Mouse (Mus musculus) kidney, adult 8-10 months (tissue): ENCODE measurements around the gene Tfr2.

Experiments
- DNase-seq, 2 experiments: peaks; one replicate each; pipeline ENCODE4 v3.0.0; 2022

The Tfr2 gene

GRCm38 (mm10) chr5:137539291-137539801 lies 30.3 kb upstream of the Tfr2 start:
- DNase-seq = no peak

GRCm38 (mm10) chr5:137540991-137541390 lies 28.6 kb upstream of the Tfr2 start:
- no peak for DNase-seq

DNA sequence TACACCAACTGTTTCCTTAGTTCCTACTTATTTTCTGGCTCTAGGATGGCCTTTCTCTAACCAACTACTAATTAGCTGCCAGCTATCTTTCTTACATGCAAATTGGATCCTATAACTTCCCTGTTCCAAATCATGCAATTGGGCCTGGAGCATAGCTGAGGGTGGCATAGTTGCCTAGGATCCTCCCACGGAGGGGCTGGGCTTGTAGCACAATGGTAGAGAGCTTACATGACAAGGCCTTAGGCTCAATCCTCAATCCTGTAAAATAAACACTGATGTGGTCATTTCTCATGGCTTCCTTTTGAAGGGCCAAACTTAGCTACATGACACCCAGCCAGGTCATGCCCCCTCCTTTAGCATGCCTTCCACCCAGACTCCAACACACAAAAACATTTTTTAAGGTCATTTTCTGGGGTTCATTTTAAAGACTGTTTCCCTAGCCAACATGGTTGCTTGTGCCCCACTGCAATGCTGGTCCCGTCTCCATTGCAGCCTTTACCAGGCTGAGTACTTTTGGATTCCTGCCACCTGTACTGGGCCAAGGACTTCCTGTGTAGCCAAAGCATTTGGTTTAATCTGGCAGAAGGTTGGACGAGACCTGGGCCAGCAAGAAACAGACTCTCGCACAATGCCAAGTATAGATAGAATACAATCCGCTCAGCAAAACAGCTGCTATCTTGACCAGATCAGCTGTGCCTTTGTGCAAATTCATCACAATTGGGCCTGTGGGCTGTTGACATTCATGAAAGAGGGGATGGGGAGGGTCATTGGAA lies 27.7 kb upstream of the Tfr2 start:
- no peak for DNase-seq

GRCm38 (mm10) chr5:137544926-137545325 lies 24.7 kb upstream of the Tfr2 start:
- DNase-seq = no peak

DNA sequence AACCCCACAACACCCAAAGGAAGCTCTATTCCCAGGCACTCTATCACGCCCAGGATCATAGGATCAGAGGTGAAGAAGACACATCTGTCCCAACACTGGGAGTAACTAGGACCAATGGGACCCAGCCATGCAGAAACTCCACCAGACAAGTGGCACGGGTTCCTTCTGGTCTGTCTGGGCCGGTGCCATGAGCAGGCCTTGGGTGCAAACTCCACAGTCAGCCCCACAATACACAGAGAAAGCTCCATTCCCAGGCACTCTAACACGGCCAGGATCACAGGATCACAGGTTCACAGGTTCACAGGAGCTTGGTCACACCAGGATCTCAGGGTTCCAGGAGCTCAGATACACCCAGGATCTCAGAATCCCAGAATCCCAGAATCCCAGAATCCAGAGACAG lies 24.0 kb upstream of the Tfr2 start:
- peak in 1 of 2 experiments; percentile 32 for DNase-seq

- no peak for DNase-seq
Observed at GRCm38 (mm10) chr5:137549840-137550239, 19.8 kb upstream of the Tfr2 start.

DNA sequence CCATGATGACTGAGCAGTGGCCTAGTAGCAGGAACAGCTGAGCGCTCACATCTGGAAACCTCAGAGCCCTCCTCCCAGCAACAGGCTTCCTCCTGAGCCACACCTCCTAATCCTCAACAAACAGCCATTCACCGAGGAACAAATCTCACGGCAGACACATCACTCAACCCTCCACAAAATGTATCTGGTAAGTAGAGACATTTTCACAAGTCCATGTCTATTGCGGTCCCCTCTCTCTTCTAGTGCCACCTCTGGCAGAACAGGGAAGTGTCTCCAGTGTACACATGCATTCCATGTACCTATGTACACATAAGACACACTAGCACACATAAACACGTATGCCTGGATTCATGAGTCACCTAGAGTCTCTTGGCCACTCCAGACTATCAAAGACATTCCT lies 18.5 kb upstream of the Tfr2 start:
- no peak for DNase-seq

GRCm38 (mm10) chr5:137553000-137553399 lies 16.6 kb upstream of the Tfr2 start:
- DNase-seq = no peak

- DNase-seq = peak; percentile 43 to 55
Observed at GRCm38 (mm10) chr5:137553411-137553837, 16.2 kb upstream of the Tfr2 start, which contains the start of gene Actl6b. Gene Actl6b (plus strand): TSS chr5:137553517.

- no peak for DNase-seq
Observed at GRCm38 (mm10) chr5:137553898-137554297, 15.7 kb upstream of the Tfr2 start.

DNA sequence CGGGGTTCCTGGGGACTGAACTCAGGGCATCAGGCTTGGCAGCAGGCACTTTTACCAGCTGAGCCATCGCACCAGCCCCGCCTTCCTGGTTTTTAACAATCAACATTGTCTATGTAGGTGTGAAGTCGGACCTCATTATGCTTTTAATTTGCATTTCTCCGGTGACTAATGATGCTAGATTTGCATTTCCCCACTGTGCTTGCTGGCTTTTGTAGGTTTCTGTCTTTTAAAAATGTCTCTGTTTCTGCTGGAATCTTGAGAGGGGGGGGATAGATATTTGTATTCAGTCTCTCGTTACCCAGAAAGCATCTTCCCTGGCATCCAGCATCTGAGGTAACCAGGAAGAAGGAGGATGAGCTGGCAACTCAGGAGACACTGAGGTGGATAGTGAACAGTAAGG lies 8.1 kb upstream of the Tfr2 start:
- DNase-seq = no peak

DNA sequence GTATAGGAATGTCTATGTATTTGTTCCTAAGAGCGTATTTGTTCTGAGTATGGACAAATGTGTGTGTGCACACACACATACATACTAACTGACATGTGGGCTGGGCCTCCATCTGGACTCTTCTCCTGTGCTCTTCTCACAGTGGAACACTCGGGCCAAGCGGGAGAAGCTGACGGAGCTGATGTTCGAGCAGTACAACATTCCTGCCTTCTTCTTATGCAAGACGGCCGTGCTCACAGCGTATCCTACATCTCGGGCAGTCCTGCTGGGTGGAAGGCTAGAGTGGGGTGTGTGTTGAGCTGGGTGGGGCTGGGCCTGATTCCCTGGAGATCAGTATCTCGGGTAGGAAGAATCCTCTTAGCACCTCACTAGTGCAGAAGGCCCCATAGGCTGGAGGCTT lies 6.7 kb upstream of the Tfr2 start:
- DNase-seq = no peak

DNA sequence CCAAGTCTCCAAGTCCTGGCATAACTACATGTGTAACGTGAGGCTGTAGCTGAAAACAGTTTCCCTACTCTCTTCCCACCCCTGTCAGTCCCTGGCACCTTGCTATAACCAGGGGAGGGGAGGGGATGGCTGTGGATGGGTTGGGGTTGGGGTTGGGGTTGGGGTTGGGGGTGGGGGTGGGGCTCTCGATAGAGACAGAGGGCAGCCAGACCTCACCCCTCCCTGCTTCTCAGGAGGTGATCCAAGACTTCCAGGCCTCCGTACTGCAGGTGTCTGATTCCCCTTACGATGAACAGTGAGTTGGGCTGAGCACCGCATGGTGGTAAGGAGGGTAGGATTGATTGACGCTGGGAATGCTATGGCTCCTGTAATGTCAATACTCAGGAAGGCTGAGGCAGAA lies 3.9 kb upstream of the Tfr2 start:
- DNase-seq = no peak

GRCm38 (mm10) chr5:137566416-137566815 lies 3.2 kb upstream of the Tfr2 start:
- no peak for DNase-seq

GRCm38 (mm10) chr5:137568223-137568798 lies 1.3 kb upstream of the Tfr2 start:
- no peak for DNase-seq

DNA sequence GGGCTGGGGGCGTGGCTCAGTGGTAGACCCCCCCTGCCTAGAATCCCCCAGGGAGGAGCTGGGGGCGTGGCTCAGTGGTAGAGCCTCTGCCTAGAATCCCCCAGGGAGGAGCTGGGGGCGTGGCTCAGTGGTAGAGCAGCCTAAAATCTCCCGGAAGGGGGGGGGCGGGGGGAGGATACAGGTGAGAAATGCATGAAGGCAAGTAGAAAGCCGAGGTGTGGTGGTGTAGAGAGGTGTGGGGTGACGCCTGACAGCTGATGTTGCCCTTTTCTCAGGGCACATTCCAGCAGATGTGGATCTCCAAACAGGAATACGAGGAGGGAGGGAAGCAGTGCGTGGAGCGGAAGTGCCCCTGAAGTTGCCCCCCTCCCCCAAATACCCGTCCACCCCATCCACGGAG lies 609 bp upstream of the Tfr2 start:
- no peak for DNase-seq

DNA sequence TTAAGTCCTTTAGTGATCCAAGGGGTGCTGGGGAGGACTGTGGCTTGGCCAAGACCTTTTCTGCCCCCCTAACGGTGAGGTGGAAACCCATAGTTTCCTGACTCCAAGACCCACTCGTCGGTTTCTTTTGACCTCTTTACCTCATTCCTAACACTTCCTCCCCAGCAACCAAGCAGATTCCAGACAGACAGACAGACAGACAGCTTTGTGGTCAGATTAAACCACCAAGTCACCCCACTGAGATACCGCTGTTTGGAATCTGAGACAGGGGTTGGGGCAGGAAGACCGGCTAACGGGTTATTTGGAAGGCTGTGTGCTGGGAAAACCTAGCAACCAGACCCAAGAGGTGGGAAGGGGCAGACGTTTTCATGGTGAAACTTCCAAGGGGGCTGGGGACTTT lies 541 bp downstream of the Tfr2 start:
- no peak for DNase-seq

GRCm38 (mm10) chr5:137570691-137571586 lies 1.3 kb downstream of the Tfr2 start:
- DNase-seq = no peak

GRCm38 (mm10) chr5:137574470-137574901 lies 4.8 kb downstream of the Tfr2 start:
- DNase-seq = peak in 1 of 2 experiments; percentile 26

DNA sequence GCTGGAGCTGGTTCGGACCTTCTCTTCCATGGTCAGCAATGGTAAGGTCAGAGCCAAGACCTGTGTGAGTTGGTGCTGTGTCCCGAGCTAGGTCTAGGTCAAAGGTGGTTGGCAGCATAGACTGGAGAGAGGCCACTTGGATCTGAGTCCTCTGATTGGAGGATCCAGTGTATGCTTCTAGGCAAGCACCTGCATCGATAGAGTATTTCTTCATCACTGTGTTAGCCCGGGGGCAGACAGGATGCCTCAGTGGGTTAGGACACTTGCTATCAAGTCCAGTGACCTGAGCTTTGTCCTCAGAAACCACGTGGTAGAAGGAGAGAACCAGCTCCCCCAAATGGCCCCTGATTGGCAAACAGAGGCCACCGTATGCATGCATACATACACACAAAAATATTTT lies 10.6 kb downstream of the Tfr2 start:
- no peak for DNase-seq

- no peak for DNase-seq
Observed at GRCm38 (mm10) chr5:137582702-137583101, 13.1 kb downstream of the Tfr2 start.

- DNase-seq = no peak
Observed at GRCm38 (mm10) chr5:137583670-137584169, 14.1 kb downstream of the Tfr2 start.

DNA sequence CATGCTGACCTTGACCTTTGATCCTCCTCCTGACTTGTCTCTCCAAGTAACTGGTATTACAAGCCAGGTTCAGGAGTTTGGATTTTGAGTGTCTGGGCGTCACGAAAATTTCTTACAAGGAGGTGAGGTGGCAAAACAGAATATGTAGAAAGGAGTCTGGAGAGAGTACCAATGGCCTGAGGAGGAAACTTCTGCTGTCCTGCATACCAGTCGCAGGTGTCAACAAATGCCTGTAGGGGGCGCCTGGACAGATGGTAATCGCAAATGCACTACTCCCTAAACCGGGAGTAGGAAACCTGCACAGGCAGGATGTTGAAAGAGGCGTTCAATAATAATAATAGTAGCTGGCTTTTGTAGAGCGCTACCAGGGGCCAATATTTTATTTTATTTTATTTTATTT lies 15.3 kb downstream of the Tfr2 start:
- peak; percentile 59 to 75 for DNase-seq
